Mouse (Mus musculus) hindbrain, postnatal 0 days (tissue): ENCODE measurements at regions not wholly inside any gene's neighbourhood (a gene's known extent, or its start where the extent isn't known, plus 50 kb on each side); places are given as distances from the start of the nearest gene placed in this dataset.

Experiments
- ATAC-seq: fragments of 200-750 bp; cut with Nextera tagmentation; 2 replicates; pipeline ENCODE4 v1.8.0; 2017; ENCODE audit warnings: mild to moderate bottlenecking, moderate TSS enrichment, moderate library complexity
- DNase-seq: peaks from one replicate; pipeline ENCODE4 v3.0.0-alpha.2; 2015; ENCODE audit warnings: low spot score
- H3K27ac ChIP-seq: fragments of 300-500 bp; sonication (generic); 2 replicates; pipeline ENCODE4 v1.5.1; 2014; ENCODE audit warnings: mild to moderate bottlenecking
- H3K27me3 ChIP-seq: fragments of 300-500 bp; sonication (generic); 2 replicates; pipeline ENCODE4 v1.6.1; 2014; ENCODE audit warnings: low read length, mixed read lengths; ENCODE audit not compliant: insufficient read depth
- H3K36me3 ChIP-seq: fragments of 300-500 bp; sonication (generic); 2 replicates; pipeline ENCODE4 v1.6.1; 2014; ENCODE audit warnings: low read length, mixed read lengths; ENCODE audit not compliant: insufficient read depth
- H3K4me1 ChIP-seq: fragments of 300-500 bp; sonication (generic); 2 replicates; pipeline ENCODE4 v1.6.1; 2014; ENCODE audit warnings: antibody characterized with exemption, low read length, mixed read lengths; ENCODE audit not compliant: insufficient read depth
- H3K4me2 ChIP-seq: fragments of 300-500 bp; sonication (generic); 2 replicates; pipeline ENCODE4 v1.6.1; 2014; ENCODE audit warnings: low read depth, mild to moderate bottlenecking, low read length, moderate library complexity, mixed read lengths
- H3K4me3 ChIP-seq: fragments of 300-500 bp; sonication (generic); 2 replicates; pipeline ENCODE4 v1.5.1; 2014; ENCODE audit warnings: low read length
- H3K9ac ChIP-seq: fragments of 300-500 bp; sonication (generic); replicated peaks from 2 replicates; pipeline ENCODE4 v1.6.1; 2014; ENCODE audit warnings: mild to moderate bottlenecking, low read length, moderate library complexity, mixed read lengths
- H3K9me3 ChIP-seq: fragments of 300-500 bp; sonication (generic); 2 replicates; pipeline ENCODE4 v1.6.1; 2016; ENCODE audit warnings: low read length, mixed read lengths
- CTCF ChIP-seq: IDR thresholded peaks from 2 replicates; pipeline ENCODE4 v1.5.1; 2016; ENCODE audit warnings: antibody characterized with exemption, control low read depth, low read depth
- WGBS: fragments of 180-500 bp; shearing (Covaris S2); extraction: QIAGEN DNeasy Blood & Tissue Kit; methylation state at CpG from one replicate; pipeline ENCODE4 v1.1.7; 2014; 5-methylcytosine and 5-hydroxymethylcytosine counted together

DNA sequence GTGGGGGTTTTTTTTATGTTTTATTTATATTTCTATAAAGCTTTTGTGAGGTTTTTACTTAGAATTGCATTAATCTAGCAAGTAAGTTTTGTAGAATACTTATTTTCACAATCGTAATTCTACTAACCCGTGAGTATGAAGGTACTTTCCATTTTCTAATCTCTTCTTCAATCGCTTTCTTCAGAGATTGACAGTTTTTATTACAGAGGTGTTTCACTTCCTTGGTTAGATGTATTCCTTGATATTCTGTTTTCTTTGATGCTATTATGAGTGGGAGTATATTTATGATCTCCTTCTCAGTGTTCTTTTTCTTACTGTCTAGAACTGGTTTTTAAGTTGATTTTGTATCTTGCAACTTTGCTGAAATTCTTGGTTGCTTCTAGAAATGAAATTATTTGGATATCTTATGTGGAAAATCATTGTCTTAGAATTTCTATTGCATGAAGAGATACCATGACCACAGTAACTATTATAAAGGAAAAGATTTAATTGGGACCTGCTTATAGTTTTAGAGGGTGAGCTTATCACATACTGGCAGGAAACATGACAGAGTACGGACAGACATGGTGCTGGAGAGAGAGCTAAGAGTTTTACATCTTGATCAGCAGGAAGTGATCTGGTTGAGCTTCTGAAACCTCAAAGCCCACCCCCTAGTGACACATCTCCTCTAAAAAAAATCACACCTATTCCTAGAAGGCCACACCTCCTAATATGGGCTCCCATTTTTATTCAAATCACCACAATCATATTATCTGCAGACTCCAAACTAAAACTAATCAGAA lies 328.1 kb downstream of the Ar start:
- Histone ChIP-seq H3K4me1 (no peaks in the 10 kb centered on the region), H3K9me3 (no peaks in the 10 kb centered on the region), H3K4me3 (no peak overlapping the region), H3K4me2 (no peak overlapping the region), H3K9ac (no peak overlapping the region), H3K27ac (no peak overlapping the region), H3K27me3 (no peaks in the 10 kb centered on the region), H3K36me3 (no peaks in the 10 kb centered on the region)
- no peak for ATAC-seq
- no peak for TF ChIP-seq CTCF
- no peak for DNase-seq
- 90% methylated on average over 4 of the region's 4 CpGs for WGBS
